Mouse (Mus musculus) ES-E14 (cell line): Measurements from ENCODE around the gene Gpr45. TPM values are rescaled to one million over a fixed set of nuclear protein-coding genes. Genes with fewer than 3 reads are reported as not detected.

Source experiments
- DNase-seq: peaks from one replicate; pipeline ENCODE4 v3.0.0-alpha.2; 2013; ENCODE audit warnings: low read depth, low spot score
- H3K27ac ChIP-seq: 2 replicates; pipeline ENCODE4 v1.5.1; 2012; ENCODE audit warnings: low read depth, mild to moderate bottlenecking, low read length, moderate library complexity, mixed read lengths; ENCODE audit not compliant: poor library complexity, insufficient read depth, severe bottlenecking
- H3K36me3 ChIP-seq: 2 replicates; pipeline ENCODE4 v1.6.1; 2012; ENCODE audit warnings: mild to moderate bottlenecking, low read length, moderate library complexity, mixed read lengths; ENCODE audit not compliant: control insufficient read depth, poor library complexity, insufficient read depth, severe bottlenecking
- H3K4me1 ChIP-seq, 2 experiments: fragments of 150-350 bp in 1 of 2; sonication (generic) in 1 of 2; 2 replicates each; pipeline ENCODE4 v1.6.1; 2012; ENCODE audit warnings: low read length in 2 of 2, mild to moderate bottlenecking in 1 of 2, mixed read lengths in 1 of 2; ENCODE audit not compliant: control insufficient read depth in 2 of 2, insufficient read depth in 2 of 2, poor library complexity in 1 of 2
- H3K4me3 ChIP-seq, 2 experiments: fragments of 150-350 bp in 1 of 2; sonication (generic) in 1 of 2; 2 replicates each; pipeline ENCODE4 v1.5.1; 2012; ENCODE audit warnings: low read length in 2 of 2, low read depth in 1 of 2, mild to moderate bottlenecking in 1 of 2, mixed read lengths in 1 of 2; ENCODE audit not compliant: insufficient read depth in 1 of 2, poor library complexity in 1 of 2, severe bottlenecking in 1 of 2
- H3K9ac ChIP-seq: 2 replicates; pipeline ENCODE4 v1.6.1; 2012; ENCODE audit warnings: low read depth, mild to moderate bottlenecking, low read length, mixed read lengths; ENCODE audit not compliant: poor library complexity, insufficient read depth, severe bottlenecking
- H3K9me3 ChIP-seq: fragments of 150-350 bp; sonication (generic); 2 replicates; pipeline ENCODE4 v1.6.1; 2012; ENCODE audit warnings: low read depth, mild to moderate bottlenecking, low read length; ENCODE audit not compliant: control insufficient read depth, insufficient read depth
- CHD2 ChIP-seq: IDR thresholded peaks from 2 replicates; pipeline ENCODE4 v1.6.1; 2014; ENCODE audit warnings: mild to moderate bottlenecking, low read depth, low read length, inconsistent platforms
- HCFC1 ChIP-seq: IDR thresholded peaks from 2 replicates; pipeline ENCODE4 v1.6.1; 2012; ENCODE audit warnings: low read length, inconsistent platforms, borderline replicate concordance; ENCODE audit not compliant: insufficient read depth
- MAFK ChIP-seq: IDR thresholded peaks from 2 replicates; pipeline ENCODE4 v1.6.1; 2014; ENCODE audit warnings: mild to moderate bottlenecking, low read depth, low read length, inconsistent platforms; ENCODE audit not compliant: insufficient read depth
- ZC3H11A ChIP-seq: IDR thresholded peaks from 2 replicates; pipeline ENCODE4 v1.6.1; 2012; ENCODE audit warnings: low read depth, mild to moderate bottlenecking, inconsistent platforms, low read length, borderline replicate concordance
- ZNF384 ChIP-seq: IDR thresholded peaks from 2 replicates; pipeline ENCODE4 v1.6.1; 2012; ENCODE audit warnings: low read depth, low read length, inconsistent platforms
- in situ Hi-C, 2 experiments: fragments of 600-800 bp; cut with MboI; formaldehyde crosslinking; loops; one replicate each; pipeline ENCODE4 v1.15.1; 2025; ENCODE audit warnings: low sequenced_read_pairs in 2 of 2, inconsistent platforms in 1 of 2; ENCODE audit not compliant: unreplicated experiment in 2 of 2
- total RNA-seq: library from RNA; depleted of rRNA; stranded (reverse); fragments of 300-350 nt; gene quantifications from 2 replicates; pipeline ENCODE4 v1.2.3, GENCODE M21; 2012; rRNA removed

The Gpr45 gene
- 0.58 and 0.89 TPM in 2 replicates for total RNA-seq

- peak within 1 kb of the TSS; percentile 59 to 73 for H3K4me3 ChIP-seq
- H3K27ac ChIP-seq = no peak within 1 kb of the TSS
- H3K4me1 ChIP-seq = peaks cover 0 to 4% of the 10 kb centered on the region in 2 experiments; a peak in 1 of 4 replicates
- TF ChIP-seq ZC3H11A (0 out of 2 replicates have a peak, but pooled peaks have one; percentile 6), CHD2 (no peak), MAFK (no peak)
- H3K36me3 ChIP-seq = no peaks in the 10 kb centered on the region
- H3K9ac ChIP-seq = peak within 1 kb of the TSS; percentile 28; the same call in 1 of the 2 replicates
- in situ Hi-C loops = no loop called here
- no peaks in the 10 kb centered on the region for H3K9me3 ChIP-seq
- no peak for DNase-seq
Measured at GRCm38 (mm10) chr1:42952734-42953481, at the start of gene Gpr45. Gene Gpr45 (plus strand): TSS chr1:42952872.

GRCm38 (mm10) chr1:42905148-42905547 lies 47.5 kb upstream of the Gpr45 start:
- no peak for DNase-seq
- no peak for TF ChIP-seq MAFK
- no peak for TF ChIP-seq ZNF384
- TF ChIP-seq ZC3H11A = no peak
- no peak for TF ChIP-seq HCFC1
- TF ChIP-seq CHD2 = no peak
- in situ Hi-C loops = loop anchor here in 1 of 2 experiments (25.0 kb wide), 1 partner anchor 157 kb away; no protein-coding TSS in a partner anchor
- H3K4me3 ChIP-seq = no peak overlapping the region
- H3K4me1 ChIP-seq = peaks cover 0 to 5% of the 10 kb centered on the region in 2 experiments; a peak in 1 of 4 replicates
- no peaks in the 10 kb centered on the region for H3K9me3 ChIP-seq
- H3K27ac ChIP-seq = no peak overlapping the region
- peaks cover 7% of the 10 kb centered on the region for H3K36me3 ChIP-seq
- no peak overlapping the region for H3K9ac ChIP-seq

- no peak for DNase-seq
- Histone ChIP-seq H3K36me3 (peaks cover 3% of the 10 kb centered on the region), H3K27ac (no peak overlapping the region), H3K9ac (no peak overlapping the region), H3K9me3 (no peaks in the 10 kb centered on the region), H3K4me1 (peaks cover 0 to 5% of the 10 kb centered on the region in 2 experiments; a peak in 2 of 4 replicates), H3K4me3 (no peak overlapping the region)
- in situ Hi-C loops = loop anchor here in 1 of 2 experiments (25.0 kb wide), 1 partner anchor 156 kb away; no protein-coding TSS in a partner anchor
- no peak for TF ChIP-seq MAFK
- TF ChIP-seq CHD2 = no peak
- no peak for TF ChIP-seq HCFC1
- no peak for TF ChIP-seq ZNF384
- no peak for TF ChIP-seq ZC3H11A
Measured at GRCm38 (mm10) chr1:42906696-42907095, 46.0 kb upstream of the Gpr45 start.

- Histone ChIP-seq H3K9me3 (no peaks in the 10 kb centered on the region), H3K27ac (no peak overlapping the region), H3K9ac (no peak overlapping the region), H3K36me3 (peaks cover 3% of the 10 kb centered on the region), H3K4me3 (no peak overlapping the region), H3K4me1 (peaks cover 0 to 5% of the 10 kb centered on the region in 2 experiments; a peak in 2 of 4 replicates)
- no peak for DNase-seq
- TF ChIP-seq ZNF384 (no peak), ZC3H11A (no peak), MAFK (no peak), CHD2 (no peak), HCFC1 (no peak)
- in situ Hi-C loops = loop anchor here in 1 of 2 experiments (25.0 kb wide), 1 partner anchor 155 kb away; no protein-coding TSS in a partner anchor
Measured at GRCm38 (mm10) chr1:42907153-42907552, 45.5 kb upstream of the Gpr45 start.
